Mouse (Mus musculus): ENCODE data around the gene Nptx2. TPM values are rescaled to one million over a fixed set of nuclear protein-coding genes. Genes with fewer than 3 reads are reported as not detected.

Nptx2 gene
- 8.1 and 9.3 TPM in 2 replicates for polyA plus RNA-seq (2014; fragmentation: Nextera tagmentation; extraction: Ambion mirVana)

- Histone ChIP-seq H3K36me3 (replicated peaks; ENCODE audit: control insufficient read depth, insufficient read depth) (no peaks in the 10 kb centered on the region), H3K4me3 (replicated peaks; ENCODE audit: low read length) (peak within 1 kb of the TSS; percentile 43), H3K4me2 (replicated peaks) (peak within 1 kb of the TSS; percentile 60), H3K4me1 (replicated peaks; ENCODE audit: control insufficient read depth, insufficient read depth, low read length) (peaks cover 25% of the 10 kb centered on the region; the same call in 1 of the 2 replicates), H3K9ac (peak within 1 kb of the TSS; percentile 54), H3K27ac (peak within 1 kb of the TSS; percentile 32; the same call in 1 of the 2 replicates), H3K9me3 (ENCODE audit: control insufficient read depth, low read length) (no peaks in the 10 kb centered on the region), H3K27me3 (ENCODE audit: control insufficient read depth, insufficient read depth, low read length) (peaks cover 29% of the 10 kb centered on the region)
- under 1% methylated on average over 82 of the region's 99 CpGs for WGBS
- ATAC-seq (ENCODE audit: low FRiP score) (peak; percentile 96), DNase-seq (ENCODE audit: low spot score) (peak; percentile 95)
Observed at GRCm38 (mm10) chr5:144545653-144546422, at the start of gene Nptx2. Nptx2 (plus strand) TSS chr5:144545902.

GRCm38 (mm10) chr5:144496481-144496880 lies 49.2 kb upstream of the Nptx2 start:
- Histone ChIP-seq H3K4me3 (replicated peaks; ENCODE audit: low read length) (no peak overlapping the region), H3K36me3 (replicated peaks; ENCODE audit: control insufficient read depth, insufficient read depth) (no peaks in the 10 kb centered on the region), H3K27me3 (ENCODE audit: control insufficient read depth, insufficient read depth, low read length) (no peaks in the 10 kb centered on the region), H3K4me1 (replicated peaks; ENCODE audit: control insufficient read depth, insufficient read depth, low read length) (no peaks in the 10 kb centered on the region), H3K4me2 (replicated peaks) (no peak overlapping the region), H3K27ac (no peak overlapping the region), H3K9ac (no peak overlapping the region), H3K9me3 (ENCODE audit: control insufficient read depth, low read length) (no peaks in the 10 kb centered on the region)
- 81% methylated on average over 7 of the region's 7 CpGs for WGBS
- ATAC-seq (ENCODE audit: low FRiP score) (no peak), DNase-seq (ENCODE audit: low spot score) (no peak)

DNA sequence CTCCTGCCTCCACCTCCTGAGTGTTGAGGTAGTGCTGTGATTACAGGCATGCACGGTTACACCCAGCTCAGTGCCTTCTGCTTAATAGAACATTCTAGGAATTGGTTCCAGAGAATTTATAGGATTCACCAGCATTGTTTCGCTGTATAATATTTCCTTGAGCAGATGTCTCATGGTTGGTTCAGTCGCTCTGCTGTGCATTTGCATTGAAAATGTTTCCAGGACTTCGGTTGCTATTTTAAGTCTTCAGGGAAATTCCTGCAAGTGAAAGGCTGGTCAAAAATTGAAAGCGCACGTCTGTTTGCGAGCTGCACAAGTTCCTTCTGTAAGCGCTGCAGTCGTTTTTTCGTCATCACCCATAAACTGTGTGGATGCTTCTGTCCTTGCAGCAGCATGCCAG lies 41.5 kb upstream of the Nptx2 start:
- H3K4me2 ChIP-seq (replicated peaks), result no peak overlapping the region
- 0 out of 2 replicates have a peak, but pooled peaks cover under 1% of the 10 kb centered on the region for H3K4me1 ChIP-seq (replicated peaks; ENCODE audit: control insufficient read depth, insufficient read depth, low read length)
- DNase-seq (ENCODE audit: low spot score), result no peak
- WGBS, result 91% methylated on average over 10 of the region's 10 CpGs
- no peaks in the 10 kb centered on the region for H3K36me3 ChIP-seq (replicated peaks; ENCODE audit: control insufficient read depth, insufficient read depth)
- no peak overlapping the region for H3K27ac ChIP-seq
- H3K9ac ChIP-seq, result no peak overlapping the region
- peaks cover 4% of the 10 kb centered on the region; the same call in 1 of the 2 replicates for H3K27me3 ChIP-seq (ENCODE audit: control insufficient read depth, insufficient read depth, low read length)
- ATAC-seq (ENCODE audit: low FRiP score), result no peak
- no peak overlapping the region for H3K4me3 ChIP-seq (replicated peaks; ENCODE audit: low read length)
- no peaks in the 10 kb centered on the region for H3K9me3 ChIP-seq (ENCODE audit: control insufficient read depth, low read length)

DNA sequence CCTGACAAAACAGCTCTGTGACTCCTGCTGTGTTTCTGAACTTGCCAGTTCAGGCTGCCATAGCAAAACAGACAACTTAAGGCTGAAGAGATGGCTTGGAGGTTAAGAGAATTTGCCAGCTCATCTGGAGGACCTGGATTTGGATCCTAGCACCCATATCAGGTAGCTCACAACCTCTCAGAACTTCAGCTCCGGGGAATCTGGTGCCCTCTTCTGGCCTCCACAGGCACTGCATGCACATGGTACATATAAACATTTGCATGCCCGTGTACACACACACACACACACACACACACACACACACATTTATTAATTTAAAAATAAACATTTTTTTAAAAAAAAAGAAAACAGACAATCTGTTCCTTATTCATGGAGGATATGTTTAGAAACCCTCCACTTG lies 40.0 kb upstream of the Nptx2 start:
- H3K4me1 ChIP-seq (replicated peaks; ENCODE audit: control insufficient read depth, insufficient read depth, low read length), result 0 out of 2 replicates have a peak, but pooled peaks cover 3% of the 10 kb centered on the region
- peaks cover 4% of the 10 kb centered on the region; the same call in 1 of the 2 replicates for H3K27me3 ChIP-seq (ENCODE audit: control insufficient read depth, insufficient read depth, low read length)
- 83% methylated on average over 2 of the region's 2 CpGs for WGBS
- H3K9ac ChIP-seq, result no peak overlapping the region
- H3K9me3 ChIP-seq (ENCODE audit: control insufficient read depth, low read length), result no peaks in the 10 kb centered on the region
- DNase-seq (ENCODE audit: low spot score), result no peak
- no peak for ATAC-seq (ENCODE audit: low FRiP score)
- no peaks in the 10 kb centered on the region for H3K36me3 ChIP-seq (replicated peaks; ENCODE audit: control insufficient read depth, insufficient read depth)
- no peak overlapping the region for H3K4me3 ChIP-seq (replicated peaks; ENCODE audit: low read length)
- no peak overlapping the region for H3K4me2 ChIP-seq (replicated peaks)
- H3K27ac ChIP-seq, result no peak overlapping the region

GRCm38 (mm10) chr5:144506156-144506555 lies 39.5 kb upstream of the Nptx2 start:
- WGBS, result 34% methylated on average over 4 of the region's 4 CpGs
- H3K9me3 ChIP-seq (ENCODE audit: control insufficient read depth, low read length), result no peaks in the 10 kb centered on the region
- H3K27ac ChIP-seq, result no peak overlapping the region
- H3K4me1 ChIP-seq (replicated peaks; ENCODE audit: control insufficient read depth, insufficient read depth, low read length), result 0 out of 2 replicates have a peak, but pooled peaks cover 3% of the 10 kb centered on the region
- H3K9ac ChIP-seq, result no peak overlapping the region
- ATAC-seq (ENCODE audit: low FRiP score) (no peak), DNase-seq (ENCODE audit: low spot score) (no peak)
- no peaks in the 10 kb centered on the region for H3K36me3 ChIP-seq (replicated peaks; ENCODE audit: control insufficient read depth, insufficient read depth)
- no peak overlapping the region for H3K4me2 ChIP-seq (replicated peaks)
- peaks cover 4% of the 10 kb centered on the region; the same call in 1 of the 2 replicates for H3K27me3 ChIP-seq (ENCODE audit: control insufficient read depth, insufficient read depth, low read length)
- H3K4me3 ChIP-seq (replicated peaks; ENCODE audit: low read length), result no peak overlapping the region

- 42% methylated on average over 26 of the region's 26 CpGs for WGBS
- Histone ChIP-seq H3K4me1 (replicated peaks; ENCODE audit: control insufficient read depth, insufficient read depth, low read length) (0 out of 2 replicates have a peak, but pooled peaks cover 3% of the 10 kb centered on the region), H3K9me3 (ENCODE audit: control insufficient read depth, low read length) (no peaks in the 10 kb centered on the region), H3K36me3 (replicated peaks; ENCODE audit: control insufficient read depth, insufficient read depth) (no peaks in the 10 kb centered on the region), H3K9ac (no peak overlapping the region), H3K4me2 (replicated peaks) (no peak overlapping the region), H3K27me3 (ENCODE audit: control insufficient read depth, insufficient read depth, low read length) (peaks cover 4% of the 10 kb centered on the region; the same call in 1 of the 2 replicates), H3K4me3 (replicated peaks; ENCODE audit: low read length) (no peak overlapping the region), H3K27ac (no peak overlapping the region)
- DNase-seq (ENCODE audit: low spot score) (no peak), ATAC-seq (ENCODE audit: low FRiP score) (no peak)
Observed at GRCm38 (mm10) chr5:144506689-144507552, 38.8 kb upstream of the Nptx2 start.

GRCm38 (mm10) chr5:144509431-144509830 lies 36.3 kb upstream of the Nptx2 start:
- WGBS, result 25% methylated on average over 7 of the region's 7 CpGs
- Histone ChIP-seq H3K36me3 (replicated peaks; ENCODE audit: control insufficient read depth, insufficient read depth) (no peaks in the 10 kb centered on the region), H3K27me3 (ENCODE audit: control insufficient read depth, insufficient read depth, low read length) (peaks cover 4% of the 10 kb centered on the region; the same call in 1 of the 2 replicates), H3K4me3 (replicated peaks; ENCODE audit: low read length) (no peak overlapping the region), H3K27ac (no peak overlapping the region), H3K9me3 (ENCODE audit: control insufficient read depth, low read length) (no peaks in the 10 kb centered on the region), H3K4me2 (replicated peaks) (no peak overlapping the region), H3K9ac (no peak overlapping the region), H3K4me1 (replicated peaks; ENCODE audit: control insufficient read depth, insufficient read depth, low read length) (0 out of 2 replicates have a peak, but pooled peaks cover 3% of the 10 kb centered on the region)
- ATAC-seq (ENCODE audit: low FRiP score) (no peak), DNase-seq (ENCODE audit: low spot score) (no peak)

DNA sequence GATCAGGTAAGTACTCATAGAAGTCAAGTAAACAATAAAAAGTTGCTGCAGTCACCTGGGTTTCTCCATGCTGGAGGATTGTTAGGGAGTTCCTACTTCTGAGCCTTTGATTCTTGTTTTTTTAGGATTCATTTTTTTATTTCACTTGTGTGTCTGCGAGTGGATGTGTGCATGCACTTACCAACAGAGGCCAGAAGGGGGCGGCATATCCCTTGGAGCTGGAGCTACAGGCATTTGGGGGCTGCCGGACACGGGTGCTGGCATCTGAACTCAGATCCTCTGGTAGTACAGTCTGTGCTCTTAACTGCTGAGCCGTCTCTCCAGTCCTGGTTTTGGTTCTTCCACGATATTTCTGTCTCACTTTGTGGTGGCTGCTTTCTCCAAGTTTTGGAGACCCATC lies 31.0 kb upstream of the Nptx2 start:
- Histone ChIP-seq H3K27me3 (ENCODE audit: control insufficient read depth, insufficient read depth, low read length) (no peaks in the 10 kb centered on the region), H3K4me1 (replicated peaks; ENCODE audit: control insufficient read depth, insufficient read depth, low read length) (no peaks in the 10 kb centered on the region), H3K9me3 (ENCODE audit: control insufficient read depth, low read length) (no peaks in the 10 kb centered on the region), H3K4me3 (replicated peaks; ENCODE audit: low read length) (no peak overlapping the region), H3K36me3 (replicated peaks; ENCODE audit: control insufficient read depth, insufficient read depth) (no peaks in the 10 kb centered on the region), H3K4me2 (replicated peaks) (no peak overlapping the region), H3K27ac (no peak overlapping the region), H3K9ac (no peak overlapping the region)
- 62% methylated on average over 6 of the region's 6 CpGs for WGBS
- ATAC-seq (ENCODE audit: low FRiP score) (no peak), DNase-seq (ENCODE audit: low spot score) (no peak)

DNA sequence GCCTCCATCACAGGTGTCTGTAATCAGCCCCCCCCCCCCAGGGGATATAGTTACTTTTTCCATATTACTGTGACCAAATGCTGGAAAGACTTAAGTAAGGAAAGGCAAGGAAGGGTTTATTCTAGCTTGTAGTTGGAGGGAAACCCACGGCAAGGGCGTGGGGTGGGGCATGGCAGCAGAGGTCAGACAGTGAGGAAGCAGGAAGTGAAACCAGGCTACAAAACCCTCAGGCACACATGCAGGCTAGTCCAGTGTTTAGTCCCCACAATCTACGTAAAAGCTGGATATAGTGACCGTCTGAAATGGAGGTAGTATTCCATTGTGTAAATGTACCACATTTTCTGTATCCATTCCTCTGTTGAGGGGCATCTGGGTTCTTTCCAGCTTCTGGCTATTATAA lies 30.5 kb upstream of the Nptx2 start:
- H3K4me1 ChIP-seq (replicated peaks; ENCODE audit: control insufficient read depth, insufficient read depth, low read length), result no peaks in the 10 kb centered on the region
- H3K4me3 ChIP-seq (replicated peaks; ENCODE audit: low read length), result no peak overlapping the region
- H3K27ac ChIP-seq, result no peak overlapping the region
- DNase-seq (ENCODE audit: low spot score) (no peak), ATAC-seq (ENCODE audit: low FRiP score) (no peak)
- no peak overlapping the region for H3K9ac ChIP-seq
- WGBS, result 83% methylated on average over 4 of the region's 4 CpGs
- no peaks in the 10 kb centered on the region for H3K27me3 ChIP-seq (ENCODE audit: control insufficient read depth, insufficient read depth, low read length)
- no peaks in the 10 kb centered on the region for H3K36me3 ChIP-seq (replicated peaks; ENCODE audit: control insufficient read depth, insufficient read depth)
- H3K4me2 ChIP-seq (replicated peaks), result no peak overlapping the region
- no peaks in the 10 kb centered on the region for H3K9me3 ChIP-seq (ENCODE audit: control insufficient read depth, low read length)
